Mouse (Mus musculus): ENCODE results near the gene Itsn1.

Itsn1 gene

DNA sequence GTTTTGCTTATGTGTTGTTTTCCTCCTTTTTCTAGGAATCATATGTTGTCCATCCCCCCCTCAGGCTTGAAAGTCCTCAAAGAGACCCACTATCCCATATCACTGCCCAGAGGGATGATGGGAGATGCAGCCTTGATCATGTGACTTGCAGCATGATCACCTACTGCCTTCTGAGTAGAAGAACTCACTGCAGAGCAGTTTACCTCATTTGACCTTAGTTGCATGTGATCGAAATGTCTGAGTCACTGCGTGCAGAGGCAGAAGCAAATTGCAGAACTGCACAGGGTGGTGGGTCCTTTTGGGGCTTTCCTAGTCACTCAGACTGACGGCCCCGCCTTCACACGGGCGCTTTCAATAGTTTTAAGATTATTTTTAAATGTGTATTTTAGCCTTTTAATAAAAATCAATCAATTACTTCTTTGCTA is 141.1 kb downstream of the Itsn1 start:
- DNase-seq (ENCODE audit: low spot score in 2 of 2), result no peak

GRCm38 (mm10) chr16:91871188-91871587 is 142.1 kb downstream of the Itsn1 start:
- no peak for DNase-seq (ENCODE audit: low spot score in 2 of 2)

GRCm38 (mm10) chr16:91873695-91874094 is 144.6 kb downstream of the Itsn1 start:
- no peak for DNase-seq (ENCODE audit: low spot score in 2 of 2)

DNA sequence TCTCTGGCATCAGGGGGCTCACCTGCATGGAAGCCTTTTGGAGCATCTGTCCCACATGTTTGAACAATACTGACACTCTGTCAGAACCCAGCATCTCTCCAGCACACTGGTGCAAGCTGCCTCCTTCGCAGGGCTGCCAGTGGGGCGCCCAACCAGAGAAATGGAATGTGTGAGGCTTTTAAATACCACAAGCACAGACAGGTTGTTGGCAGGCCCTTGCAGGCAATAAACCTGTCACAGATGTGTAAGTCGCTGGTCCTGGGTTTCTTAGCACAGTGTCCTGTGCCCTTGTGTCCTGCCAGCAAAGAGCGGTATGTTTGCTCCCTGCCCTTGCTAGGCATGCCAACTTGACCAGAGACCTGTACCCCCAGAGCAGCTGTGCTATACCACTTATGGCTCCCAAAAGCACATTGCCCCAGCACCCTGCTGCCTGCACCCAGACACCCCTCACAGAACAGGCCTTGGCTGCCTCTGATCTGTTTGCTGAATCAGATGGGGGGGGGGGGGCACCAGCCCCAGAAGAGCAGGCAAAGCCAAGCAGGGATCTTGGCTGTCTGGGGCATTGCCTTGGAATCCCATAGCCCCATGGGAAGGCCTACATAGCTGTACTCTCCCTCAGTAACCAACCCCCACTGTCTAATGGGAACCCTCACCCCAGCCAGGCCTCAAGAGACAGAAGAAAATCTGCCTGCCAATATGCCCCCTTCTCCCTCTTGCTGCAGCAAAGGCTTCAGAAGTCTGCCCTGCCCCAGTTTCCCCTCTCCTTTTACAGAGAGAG is 146.7 kb downstream of the Itsn1 start:
- DNase-seq (ENCODE audit: low spot score in 2 of 2), result peak; percentile 70 to 76

DNA sequence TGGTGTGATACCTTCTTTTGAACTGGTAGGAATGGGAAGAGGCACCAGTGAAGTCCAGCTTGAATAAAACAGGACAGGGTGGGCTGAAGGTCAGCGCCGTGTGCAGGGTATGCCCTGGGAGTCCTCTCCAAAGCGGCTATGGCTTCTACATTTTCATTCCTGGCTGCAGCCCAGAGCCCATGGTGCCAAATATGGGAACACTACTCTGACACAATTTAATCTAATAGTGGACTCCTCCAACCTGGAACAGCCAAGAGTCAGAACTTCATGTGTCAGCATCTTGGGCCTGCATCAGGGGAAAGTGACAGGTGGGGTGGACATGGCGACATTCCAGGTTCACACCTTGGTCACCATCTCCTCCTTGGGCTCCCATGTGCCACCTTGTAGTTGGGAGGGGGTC is 147.4 kb downstream of the Itsn1 start:
- no peak for DNase-seq (ENCODE audit: low spot score in 2 of 2)

- DNase-seq (ENCODE audit: low spot score in 2 of 2), result no peak
Measured at GRCm38 (mm10) chr16:91879101-91879500, 150.0 kb downstream of the Itsn1 start.

GRCm38 (mm10) chr16:91880869-91881767 is 152.0 kb downstream of the Itsn1 start:
- no peak for DNase-seq (ENCODE audit: low spot score in 2 of 2)

DNA sequence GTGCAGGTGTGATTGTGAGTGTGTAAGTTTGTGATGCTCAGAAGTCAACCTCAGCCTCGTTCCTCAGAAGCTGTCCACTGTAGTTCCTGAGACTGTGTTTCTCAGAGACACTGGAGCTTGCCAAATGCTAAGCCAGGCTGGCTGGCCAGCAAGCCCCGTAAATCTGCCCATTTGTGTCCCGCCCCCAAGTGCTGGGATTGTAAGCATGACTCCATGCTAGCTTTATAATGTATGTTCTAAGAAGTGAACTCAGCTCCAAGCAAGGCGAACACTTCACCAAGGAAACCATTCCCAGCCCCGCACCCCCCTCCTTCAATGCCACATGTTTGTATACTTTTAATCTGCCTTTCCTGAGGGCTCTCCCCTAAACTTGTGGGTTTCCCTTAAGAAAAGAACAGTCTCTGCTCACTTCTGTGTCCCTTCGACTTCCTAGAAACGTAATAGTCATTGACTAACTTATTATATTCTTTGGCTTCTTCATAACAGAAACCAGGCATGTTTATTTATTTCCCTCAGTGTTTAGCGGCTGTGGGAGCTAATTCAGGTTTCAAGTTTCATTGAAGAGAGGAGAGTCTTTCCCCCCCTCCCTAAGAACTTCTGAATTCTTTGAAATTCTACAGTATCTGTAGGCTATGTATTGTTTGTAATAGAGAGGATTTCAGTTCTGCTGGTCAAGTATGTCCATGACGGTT is 153.2 kb downstream of the Itsn1 start:
- no peak for DNase-seq (ENCODE audit: low spot score in 2 of 2)

- DNase-seq (ENCODE audit: low spot score in 2 of 2), result no peak
Measured at GRCm38 (mm10) chr16:91883636-91884035, 154.6 kb downstream of the Itsn1 start.

DNA sequence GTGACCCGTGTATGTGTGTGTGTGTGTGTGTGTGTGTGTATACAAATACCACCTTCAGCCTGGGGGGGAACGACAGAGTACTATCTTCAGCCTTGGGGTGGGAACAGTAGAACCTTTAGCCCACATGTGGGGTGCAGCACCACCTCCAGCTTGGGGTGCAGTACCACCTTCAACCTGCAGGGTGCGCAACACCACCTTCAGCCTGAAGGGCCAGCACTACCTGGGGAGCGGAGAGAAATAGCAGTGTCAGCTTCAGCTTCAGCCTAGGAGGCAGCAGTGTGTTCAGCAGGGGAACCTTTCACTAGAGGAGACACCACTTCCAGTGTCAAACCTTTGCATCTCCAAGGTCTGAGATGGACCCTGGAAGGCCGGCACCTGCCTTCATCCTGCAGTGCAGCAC is 155.1 kb downstream of the Itsn1 start:
- DNase-seq (ENCODE audit: low spot score in 2 of 2), result no peak

DNA sequence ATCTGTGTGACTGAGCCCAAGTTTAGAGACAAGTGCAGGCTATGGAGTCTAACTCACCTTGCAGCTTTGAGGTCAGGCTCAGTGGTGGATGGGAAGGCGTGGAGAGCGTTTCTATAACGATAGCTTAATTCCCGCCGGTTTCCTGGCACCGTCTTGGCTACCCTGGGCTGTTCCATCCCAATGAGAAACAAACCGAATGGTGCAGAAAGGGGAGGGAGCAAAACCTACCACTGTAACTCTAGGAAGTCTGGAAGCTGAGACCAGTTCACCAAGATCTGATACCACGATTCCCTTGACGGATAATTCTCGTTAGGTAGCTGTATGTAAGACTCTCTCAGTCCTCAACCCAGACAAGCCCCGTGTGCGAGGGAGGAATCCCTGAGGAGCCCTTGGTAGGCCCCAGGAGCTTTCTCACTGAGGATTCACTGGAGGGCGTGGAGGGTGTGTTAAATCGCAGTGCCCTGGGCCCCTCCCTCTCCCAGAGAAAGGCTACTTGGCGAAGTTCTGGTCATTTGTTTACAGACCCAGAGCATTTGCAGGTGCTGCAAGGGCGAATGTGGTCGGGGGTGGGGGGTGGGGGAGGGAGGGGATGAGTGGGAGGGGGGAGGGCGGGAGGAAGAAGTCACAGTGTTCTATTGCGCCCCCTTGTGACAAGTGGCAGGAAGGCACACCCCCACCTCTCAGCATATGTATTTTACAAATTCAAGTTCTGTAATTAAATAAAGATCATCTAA is 156.5 kb downstream of the Itsn1 start:
- DNase-seq (ENCODE audit: low spot score in 2 of 2), result no peak

DNA sequence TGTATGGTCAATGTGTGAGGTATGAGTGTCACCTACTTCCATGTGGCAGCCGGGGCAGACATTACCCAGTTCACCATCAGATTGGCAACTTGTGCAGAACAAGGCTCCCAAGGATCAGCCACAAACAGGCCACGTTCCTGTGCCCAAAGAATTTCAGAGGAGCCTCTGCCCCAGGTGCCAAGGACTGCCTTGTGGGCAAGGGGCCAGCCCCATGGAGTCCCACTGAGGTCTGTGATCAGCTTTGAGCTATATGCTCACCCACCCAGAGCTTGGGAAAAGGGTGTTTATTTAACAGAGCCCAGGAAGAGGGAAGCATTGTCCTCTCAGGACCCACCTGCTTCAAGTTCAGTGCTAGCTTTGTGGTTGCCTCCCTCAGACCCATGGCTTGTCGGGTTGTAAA is 159.3 kb downstream of the Itsn1 start:
- DNase-seq (ENCODE audit: low spot score in 2 of 2), result no peak

- DNase-seq (ENCODE audit: low spot score in 2 of 2), result no peak
Measured at GRCm38 (mm10) chr16:91889831-91890230, 160.8 kb downstream of the Itsn1 start.

DNA sequence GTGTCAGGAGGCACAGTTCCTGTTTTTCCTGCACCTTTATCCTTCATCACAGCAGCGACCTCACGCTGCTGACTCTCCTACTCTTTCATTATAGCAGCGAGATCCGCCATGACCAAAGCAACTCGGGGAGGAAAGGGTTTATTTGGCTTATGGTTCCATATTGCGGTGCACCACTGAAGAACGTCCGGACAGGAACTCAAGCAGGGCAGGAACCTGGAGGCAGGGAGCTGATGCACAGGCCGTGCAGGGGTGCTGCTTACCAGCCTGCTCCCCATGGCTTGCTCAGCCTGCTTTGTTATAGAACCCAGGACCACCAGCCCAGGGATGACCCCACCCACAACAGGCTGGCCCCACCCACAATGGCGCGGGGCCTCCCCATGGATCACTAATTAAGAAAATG is 162.1 kb downstream of the Itsn1 start:
- DNase-seq (ENCODE audit: low spot score in 2 of 2), result no peak

DNA sequence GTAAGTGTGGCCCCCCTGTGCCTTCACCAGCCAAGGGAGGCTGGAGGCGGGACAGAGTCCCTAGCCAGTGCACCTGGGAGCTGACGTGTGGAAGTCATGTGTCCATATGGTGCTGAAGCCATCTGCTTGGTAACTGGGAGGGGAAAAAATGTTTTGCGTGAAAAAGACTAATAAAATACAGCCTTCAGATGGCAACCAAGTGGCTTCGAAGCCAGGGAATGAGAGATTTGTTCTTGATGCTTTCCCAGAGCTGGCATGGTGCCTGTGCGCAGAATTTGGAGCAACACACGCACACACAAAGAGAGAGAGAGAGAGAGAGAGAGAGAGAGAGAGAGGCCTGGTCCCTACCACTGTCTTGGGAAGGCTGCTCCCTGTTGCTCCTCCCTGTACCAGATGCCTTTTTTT is 167.3 kb downstream of the Itsn1 start:
- DNase-seq (ENCODE audit: low spot score in 2 of 2), result no peak

DNA sequence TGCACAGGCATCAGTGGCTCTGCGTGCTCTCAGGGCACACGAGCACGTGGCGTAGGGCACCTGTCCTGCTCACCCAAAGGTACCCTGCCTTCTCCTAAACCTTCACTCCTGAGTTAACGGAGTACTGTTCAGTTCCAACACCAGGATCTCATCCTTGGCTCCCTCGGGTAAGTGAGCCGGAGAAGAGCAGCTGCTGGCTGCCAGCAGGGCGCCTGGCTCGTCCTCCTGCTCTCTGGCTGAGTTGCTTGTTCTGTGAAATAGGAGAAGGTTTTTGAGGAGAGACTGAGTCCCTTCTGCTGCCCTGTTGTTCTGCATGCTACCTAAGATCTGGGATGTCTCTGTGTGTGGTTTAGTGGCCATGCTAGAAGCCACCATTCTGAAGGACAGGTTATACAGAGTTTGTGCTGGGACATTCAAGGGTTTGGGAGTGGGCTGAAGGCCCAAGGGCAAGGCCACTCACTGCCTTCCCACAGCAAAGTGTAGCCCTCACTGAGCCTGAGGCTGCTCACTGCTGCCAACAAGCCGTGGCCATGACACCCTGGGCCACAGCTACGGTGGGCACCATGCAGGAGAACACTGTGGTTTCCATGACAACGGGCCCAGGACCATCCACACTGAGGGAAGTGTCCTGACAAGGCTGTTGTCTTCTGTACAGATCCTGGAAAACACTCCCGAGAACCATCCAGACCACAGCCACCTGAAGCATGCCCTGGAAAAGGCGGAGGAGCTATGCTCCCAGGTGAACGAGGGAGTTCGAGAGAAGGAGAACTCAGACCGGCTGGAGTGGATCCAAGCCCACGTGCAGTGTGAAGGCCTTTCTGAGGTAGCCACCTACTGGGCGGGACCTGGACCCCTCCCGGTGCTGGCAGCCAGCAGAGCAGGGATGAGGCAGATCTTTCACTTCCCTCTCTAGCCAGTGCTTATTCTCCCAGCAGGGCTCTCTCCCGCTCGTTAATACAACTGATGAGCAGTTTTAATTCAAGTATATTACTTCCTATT is 170.1 kb downstream of the Itsn1 start:
- no peak for DNase-seq (ENCODE audit: low spot score in 2 of 2)

GRCm38 (mm10) chr16:91900274-91900673 is 171.2 kb downstream of the Itsn1 start:
- no peak for DNase-seq (ENCODE audit: low spot score in 2 of 2)

- DNase-seq (ENCODE audit: low spot score in 2 of 2), result no peak
Measured at GRCm38 (mm10) chr16:91903801-91904506, 174.9 kb downstream of the Itsn1 start.

GRCm38 (mm10) chr16:91905127-91905860 is 176.2 kb downstream of the Itsn1 start:
- no peak for DNase-seq (ENCODE audit: low spot score in 2 of 2)
